Mouse (Mus musculus) colon, adult 2 months (tissue): ENCODE measurements around the gene Klhl1. TPM values are rescaled to one million over a fixed set of nuclear protein-coding genes. Genes with fewer than 3 reads are reported as not detected.

ENCODE experiments used
- polyA plus RNA-seq: library from polyadenylated mRNA; depleted of rRNA; stranded (reverse); fragments of >200 nt; gene quantifications from 2 replicates; pipeline ENCODE4 v1.2.3, GENCODE M21; 2012; rRNA removed

The Klhl1 gene
- not detected in 2 replicates for polyA plus RNA-seq

DNA sequence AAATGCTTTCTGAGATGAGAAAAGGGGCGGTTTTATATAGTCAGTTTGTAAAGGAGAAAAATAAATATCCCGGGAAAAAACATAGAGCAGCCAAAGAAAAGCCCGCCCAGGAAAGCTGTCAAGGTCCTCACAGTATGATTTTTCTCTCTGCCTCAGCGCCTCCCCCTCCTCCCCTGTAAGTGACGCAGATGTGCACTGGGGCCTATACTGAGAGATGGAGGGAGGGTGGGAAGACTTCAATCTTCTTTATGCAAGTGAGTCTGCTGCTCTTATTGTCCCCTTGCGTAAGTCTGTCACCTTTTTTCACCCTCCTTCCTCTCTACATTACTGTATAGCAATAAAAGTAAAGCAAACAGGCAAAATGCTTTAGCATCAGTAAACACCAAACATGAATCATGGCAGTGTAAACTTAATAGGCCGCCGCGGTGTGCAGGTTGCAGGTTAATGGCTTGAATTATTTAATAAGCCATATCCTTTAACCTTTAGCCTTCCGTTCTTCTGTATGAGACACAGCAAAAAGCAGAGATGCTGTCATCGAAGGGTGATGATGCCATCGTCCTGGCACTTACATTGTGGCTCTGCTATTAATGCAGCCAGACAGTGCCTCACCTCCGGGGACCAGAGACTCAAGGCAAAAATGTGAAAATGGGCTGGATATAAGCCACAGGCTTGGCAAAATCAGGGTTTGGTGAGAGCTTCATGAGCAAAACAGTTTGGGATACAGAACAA is at the start of gene Klhl1:
Gene Klhl1 (minus strand): TSS at position 149 of the 729 bp plus-strand sequence.

